ENCODE assay signal across 8 mouse cellular contexts in the genomic region with DNA sequence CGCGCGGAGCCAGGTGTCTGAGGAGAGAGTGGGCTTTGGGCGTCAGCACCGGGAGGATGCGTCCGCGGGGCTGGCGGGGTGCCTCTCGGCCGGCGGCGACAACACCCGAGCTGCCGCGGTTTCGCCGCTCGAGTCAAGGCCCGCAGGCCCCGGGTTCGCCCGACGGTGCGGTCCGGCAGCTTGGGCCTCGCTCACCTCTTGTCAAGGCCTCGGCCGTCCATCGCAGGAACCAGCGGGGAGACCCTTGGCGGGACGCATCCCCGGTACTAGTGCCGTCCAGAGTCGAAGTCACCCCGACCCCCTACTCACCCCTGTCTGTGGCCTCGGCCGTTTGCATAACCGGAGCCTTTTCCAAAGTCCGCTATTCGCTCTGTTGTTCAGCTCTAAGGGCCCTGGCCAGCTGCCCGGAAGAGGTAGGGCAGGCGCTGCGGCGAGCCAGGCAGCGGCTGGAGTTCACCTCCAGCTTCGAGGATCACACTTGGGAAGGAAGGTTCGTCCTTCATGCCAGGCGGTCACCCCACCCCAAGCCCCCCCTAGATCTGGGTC. TPM values are rescaled to one million over a fixed set of nuclear protein-coding genes. Genes with fewer than 3 reads are reported as not detected.
DNase-seq lines count a peak whose midpoint lies in the region; ATAC-seq lines count a peak whose summit lies in the region.

No protein-coding gene starts in this region.

- no peaks in the 10 kb centered on the region for H3K36me3 ChIP-seq in limb, embryonic 11.5 days (ENCODE audit: control insufficient read depth, insufficient read depth, low read length)

- peak overlapping the region; percentile 78 for H3K4me2 ChIP-seq in limb, embryonic 11.5 days (ENCODE audit: low read depth, severe bottlenecking)

- H3K27me3 ChIP-seq in limb, embryonic 11.5 days (ENCODE audit: control insufficient read depth, insufficient read depth, low read length) = no peaks in the 10 kb centered on the region

- peak; percentile 38 for ATAC-seq in frontal cortex, adult (ENCODE audit: low TSS enrichment)
- peak; percentile 8 for ATAC-seq in inflammation-experienced regulatory T-cells, adult 6 months
- peak; percentile 66 for ATAC-seq in limb, embryonic 11.5 days (ENCODE audit: insufficient number of reproducible peaks, low FRiP score, low TSS enrichment, low read depth)

- peak overlapping the region; percentile 89 for H3K4me3 ChIP-seq in brown adipose tissue, adult 24 weeks (ENCODE audit: insufficient read depth, low read depth, low read length)
- H3K4me3 ChIP-seq in limb, embryonic 11.5 days (ENCODE audit: low read depth, low read length) = peak overlapping the region; percentile 98

- under 1% methylated on average over 50 of the region's 50 CpGs for WGBS in limb, embryonic 11.5 days

- peak overlapping the region; percentile 96 for H3K9ac ChIP-seq in limb, embryonic 11.5 days (ENCODE audit: low read length)

- peak overlapping the region; percentile 96 for H3K27ac ChIP-seq in brown adipose tissue, adult 24 weeks (replicated peaks; ENCODE audit: low read depth, low read length)
- H3K27ac ChIP-seq in limb, embryonic 11.5 days (replicated peaks; ENCODE audit: low read depth, low read length) = peak overlapping the region; percentile 81

- H3K9me3 ChIP-seq in limb, embryonic 11.5 days (ENCODE audit: control insufficient read depth, low read length) = no peaks in the 10 kb centered on the region

- H3K4me1 ChIP-seq in brown adipose tissue, adult 24 weeks (ENCODE audit: control insufficient read depth, insufficient read depth, insufficient read length, low read length) = peaks cover 2% of the 10 kb centered on the region; the same call in 1 of the 2 replicates
- H3K4me1 ChIP-seq in limb, embryonic 11.5 days (ENCODE audit: control insufficient read depth, insufficient read depth, low read length) = peaks cover 10% of the 10 kb centered on the region

- no peak for DNase-seq in frontal cortex, postnatal 10 days (ENCODE audit: low spot score in 2 of 2)
- DNase-seq in gastrocnemius, adult 18-20 months (ENCODE audit: low spot score) = peak; percentile 68
- DNase-seq in limb, embryonic 11.5 days (ENCODE audit: low spot score) = no peak
- DNase-seq in mesoderm, embryonic 11.5 days (ENCODE audit: low read depth, low spot score) = peak; percentile 34
- peak; percentile 55 for DNase-seq in urinary bladder, postnatal 25 days (ENCODE audit: low spot score)

RNA-seq across cellular contexts. Expression of gene BC049762, which starts 0.5 kb away (rescaled TPM):
- polyA plus RNA-seq in brown adipose tissue, adult 24 weeks (2012; ENCODE audit: insufficient read depth, insufficient read length, missing spikeins) = 3.0 and 3.2 TPM in 2 replicates
- total RNA-seq in gastrocnemius, adult 18-20 months (2021) = not detected
- polyA plus RNA-seq in inflammation-experienced regulatory T-cells, adult 6 months (2017; shearing (Covaris generic)) = not detected
- 0.61 and 0.69 TPM in 2 replicates for polyA plus RNA-seq in limb, embryonic 11.5 days (2014; fragmentation: Nextera tagmentation; extraction: Ambion mirVana)

RNA-seq across cellular contexts. Expression of gene Clk4, which starts 1.8 kb away (rescaled TPM):
- polyA plus RNA-seq in brown adipose tissue, adult 24 weeks (2012; ENCODE audit: insufficient read depth, insufficient read length, missing spikeins) = 27.7 and 40.0 TPM in 2 replicates
- total RNA-seq in gastrocnemius, adult 18-20 months (2021) = 10 to 100 TPM; 42.3 to 43.3 TPM
- 100 to 1,000 TPM; 168 to 272 (median 187) TPM for polyA plus RNA-seq in inflammation-experienced regulatory T-cells, adult 6 months (2017; shearing (Covaris generic))
- 147 and 160 TPM in 2 replicates for polyA plus RNA-seq in limb, embryonic 11.5 days (2014; fragmentation: Nextera tagmentation; extraction: Ambion mirVana)

RNA-seq across cellular contexts. Expression of gene Col23a1, which starts 26.4 kb away (rescaled TPM):
- polyA plus RNA-seq in brown adipose tissue, adult 24 weeks (2012; ENCODE audit: insufficient read depth, insufficient read length, missing spikeins) = 2.3 and 3.6 TPM in 2 replicates
- 1 to 10 TPM; 1.6 to 1.7 TPM for total RNA-seq in gastrocnemius, adult 18-20 months (2021)
- polyA plus RNA-seq in inflammation-experienced regulatory T-cells, adult 6 months (2017; shearing (Covaris generic)) = under 1 TPM; 0.30 to 0.87 (median 0.86) TPM
- polyA plus RNA-seq in limb, embryonic 11.5 days (2014; fragmentation: Nextera tagmentation; extraction: Ambion mirVana) = 21.1 and 26.6 TPM in 2 replicates

RNA-seq across cellular contexts. Expression of gene Gm12569, which starts 43.1 kb away (rescaled TPM):
- not detected in 2 replicates for polyA plus RNA-seq in brown adipose tissue, adult 24 weeks (2012; ENCODE audit: insufficient read depth, insufficient read length, missing spikeins)
- not detected for total RNA-seq in gastrocnemius, adult 18-20 months (2021)
- not detected for polyA plus RNA-seq in inflammation-experienced regulatory T-cells, adult 6 months (2017; shearing (Covaris generic))
- polyA plus RNA-seq in limb, embryonic 11.5 days (2014; fragmentation: Nextera tagmentation; extraction: Ambion mirVana) = not detected in 2 replicates

Comparison
In these comparisons a context has a peak if more than half of its experiments do, and no peak if none do; other contexts are left out.
1. ATAC-seq: peak in every context shown above with its lines; median percentile 66 in limb, embryonic 11.5 days; 38 in frontal cortex, adult; 8 in inflammation-experienced regulatory T-cells, adult 6 months.
2. DNase-seq: peak in gastrocnemius, adult 18-20 months (single experiment), mesoderm, embryonic 11.5 days (single experiment) and urinary bladder, postnatal 25 days (single experiment); none in frontal cortex, postnatal 10 days (0 of 2) and limb, embryonic 11.5 days (single experiment).